Mouse (Mus musculus) CH12.LX (cell line): ENCODE measurements around the gene Ifna5. TPM values are rescaled to one million over a fixed set of nuclear protein-coding genes. Genes with fewer than 3 reads are reported as not detected.

Experiments
- DNase-seq: peaks from one replicate; pipeline ENCODE4 v3.0.0-alpha.2; 2013; ENCODE audit errors: extremely low read depth
- H3K27ac ChIP-seq: 2 replicates; pipeline ENCODE4 v1.5.1; 2012; ENCODE audit warnings: low read depth, mild to moderate bottlenecking, control low read depth, moderate library complexity; ENCODE audit not compliant: insufficient read depth
- H3K27me3 ChIP-seq: replicated peaks from 2 replicates; pipeline ENCODE3; 2012; ENCODE audit warnings: inconsistent platforms
- H3K36me3 ChIP-seq, 2 experiments: replicated peaks in 1 of 2; 2 replicates each; pipeline versions ENCODE3 to v1.6.1; 2012; ENCODE audit warnings: inconsistent platforms in 1 of 2, low read length in 1 of 2, mild to moderate bottlenecking in 1 of 2, mixed read lengths in 1 of 2, moderate library complexity in 1 of 2; ENCODE audit not compliant: control insufficient read depth in 1 of 2, insufficient read depth in 1 of 2
- H3K4me1 ChIP-seq, 2 experiments: 2 replicates each; pipeline ENCODE4 v1.6.1; 2012; ENCODE audit warnings: inconsistent platforms in 1 of 2, moderate library complexity in 1 of 2; ENCODE audit not compliant: insufficient read depth in 2 of 2, control insufficient read depth in 1 of 2
- H3K4me2 ChIP-seq: 2 replicates; pipeline ENCODE4 v1.6.1; 2012; ENCODE audit warnings: low read depth, mild to moderate bottlenecking, control low read depth; ENCODE audit not compliant: poor library complexity, insufficient read depth, severe bottlenecking
- H3K4me3 ChIP-seq, 3 experiments: fragments of 150-350 bp in 1 of 3; sonication (generic) in 1 of 3; replicated peaks in 1 of 3; 2 replicates each; pipeline versions ENCODE3 to v1.5.1; 2011 to 2012; ENCODE audit warnings: low read depth in 2 of 3, low read length in 2 of 3, mild to moderate bottlenecking in 2 of 3, moderate library complexity in 2 of 3, control low read depth in 1 of 3, improper control_type of control experiment in 1 of 3, inconsistent platforms in 1 of 3, mixed read lengths in 1 of 3; ENCODE audit not compliant: poor library complexity in 1 of 3
- H3K79me2 ChIP-seq: replicated peaks from 2 replicates; pipeline ENCODE4 v1.6.1; 2012; ENCODE audit warnings: mild to moderate bottlenecking, moderate library complexity; ENCODE audit not compliant: control insufficient read depth, poor library complexity, insufficient read depth, severe bottlenecking; ENCODE audit errors: extremely low read depth
- H3K9ac ChIP-seq: 2 replicates; pipeline ENCODE4 v1.6.1; 2012; ENCODE audit warnings: low read depth, mild to moderate bottlenecking, control low read depth, moderate library complexity; ENCODE audit not compliant: insufficient read depth
- H3K9me3 ChIP-seq: replicated peaks from 2 replicates; pipeline ENCODE3; 2012; ENCODE audit warnings: low read length, inconsistent platforms, mixed read lengths
- BHLHE40 ChIP-seq: IDR thresholded peaks from 2 replicates; pipeline ENCODE4 v1.6.1; 2011; ENCODE audit warnings: mild to moderate bottlenecking, low read depth, low read length, improper control_type of control experiment
- CHD1 ChIP-seq: IDR thresholded peaks from 2 replicates; pipeline ENCODE4 v1.6.1; 2012; ENCODE audit warnings: low read depth, low read length, improper control_type of control experiment, inconsistent platforms
- CTCF ChIP-seq, 2 experiments: IDR thresholded peaks in 1 of 2; conservative IDR thresholded peaks in 1 of 2; 2 replicates each; pipeline ENCODE4 v1.5.1; 2011 to 2012; ENCODE audit warnings: low read depth in 2 of 2, low read length in 2 of 2, improper control_type of control experiment in 1 of 2, inconsistent platforms in 1 of 2, mild to moderate bottlenecking in 1 of 2, moderate library complexity in 1 of 2
- E2F4 ChIP-seq: IDR thresholded peaks from 2 replicates; pipeline ENCODE4 v1.6.1; 2011; ENCODE audit warnings: low read depth, low read length, improper control_type of control experiment; ENCODE audit not compliant: insufficient replicate concordance
- ELF1 ChIP-seq: IDR thresholded peaks from 2 replicates; pipeline ENCODE4 v1.6.1; 2014; ENCODE audit warnings: low read depth, mild to moderate bottlenecking, inconsistent platforms, low read length, improper control_type of control experiment
- EP300 ChIP-seq: IDR thresholded peaks from 2 replicates; pipeline ENCODE4 v1.6.1; 2011; ENCODE audit warnings: low read length, improper control_type of control experiment
- ETS1 ChIP-seq: conservative IDR thresholded peaks from 2 replicates; pipeline ENCODE4 v1.6.1; 2012; ENCODE audit warnings: low read depth, mild to moderate bottlenecking, inconsistent platforms, low read length, improper control_type of control experiment, moderate library complexity
- HCFC1 ChIP-seq: IDR thresholded peaks from 2 replicates; pipeline ENCODE4 v1.6.1; 2012; ENCODE audit warnings: low read depth, mild to moderate bottlenecking, inconsistent platforms, low read length, improper control_type of control experiment
- IRF4 ChIP-seq: IDR thresholded peaks from 2 replicates; pipeline ENCODE4 v1.6.1; 2014; ENCODE audit warnings: low read depth, mild to moderate bottlenecking, inconsistent platforms, low read length, improper control_type of control experiment
- JUN ChIP-seq: IDR thresholded peaks from 2 replicates; pipeline ENCODE4 v1.6.1; 2011; ENCODE audit warnings: low read depth, mild to moderate bottlenecking, low read length, improper control_type of control experiment, moderate library complexity; ENCODE audit not compliant: insufficient read depth
- JUND ChIP-seq: conservative IDR thresholded peaks from 2 replicates; pipeline ENCODE4 v1.6.1; 2011; ENCODE audit warnings: low read depth, low read length, improper control_type of control experiment
- MAX ChIP-seq: IDR thresholded peaks from 2 replicates; pipeline ENCODE4 v1.6.1; 2011; ENCODE audit warnings: low read length, improper control_type of control experiment
- MAZ ChIP-seq: IDR thresholded peaks from 2 replicates; pipeline ENCODE4 v1.6.1; 2012; ENCODE audit warnings: low read depth, mild to moderate bottlenecking, inconsistent platforms, low read length, improper control_type of control experiment, moderate library complexity
- MEF2A ChIP-seq: IDR thresholded peaks from 2 replicates; pipeline ENCODE4 v1.6.1; 2014; ENCODE audit warnings: low read depth, mild to moderate bottlenecking, inconsistent platforms, low read length, improper control_type of control experiment, borderline replicate concordance
- MXI1 ChIP-seq: IDR thresholded peaks from 2 replicates; pipeline ENCODE4 v1.6.1; 2011; ENCODE audit warnings: mild to moderate bottlenecking, low read depth, low read length, improper control_type of control experiment
- MYC ChIP-seq: IDR thresholded peaks from 2 replicates; pipeline ENCODE4 v1.6.1; 2011; ENCODE audit warnings: low read depth, mild to moderate bottlenecking, improper control_type of control experiment, low read length
- NRF1 ChIP-seq: IDR thresholded peaks from 2 replicates; pipeline ENCODE4 v1.6.1; 2014; ENCODE audit warnings: low read depth, mild to moderate bottlenecking, inconsistent platforms, low read length, improper control_type of control experiment, moderate library complexity
- PAX5 ChIP-seq: IDR thresholded peaks from 2 replicates; pipeline ENCODE4 v1.6.1; 2012; ENCODE audit warnings: low read length, inconsistent platforms, mixed read lengths
- POLR2A ChIP-seq: IDR thresholded peaks from 2 replicates; pipeline ENCODE4 v1.6.1; 2011; ENCODE audit warnings: low read depth, mild to moderate bottlenecking, improper control_type of control experiment, low read length
- POLR2AphosphoS2 ChIP-seq: IDR thresholded peaks from 2 replicates; pipeline ENCODE4 v1.6.1; 2011; ENCODE audit warnings: low read depth, low read length, improper control_type of control experiment
- RAD21 ChIP-seq: IDR thresholded peaks from 2 replicates; pipeline ENCODE4 v1.6.1; 2011; ENCODE audit warnings: low read depth, mild to moderate bottlenecking, low read length, improper control_type of control experiment, moderate library complexity
- SIN3A ChIP-seq: IDR thresholded peaks from 2 replicates; pipeline ENCODE4 v1.6.1; 2012; ENCODE audit warnings: low read length, improper control_type of control experiment, inconsistent platforms
- SMC3 ChIP-seq: IDR thresholded peaks from 2 replicates; pipeline ENCODE4 v1.6.1; 2011; ENCODE audit warnings: low read depth, low read length, improper control_type of control experiment
- TBP ChIP-seq: conservative IDR thresholded peaks from 2 replicates; pipeline ENCODE4 v1.6.1; 2011; ENCODE audit warnings: low read depth, low read length, improper control_type of control experiment
- TCF12 ChIP-seq: IDR thresholded peaks from 2 replicates; pipeline ENCODE4 v1.6.1; 2014; ENCODE audit warnings: low read depth, mild to moderate bottlenecking, inconsistent platforms, low read length, improper control_type of control experiment
- USF1 ChIP-seq: IDR thresholded peaks from 2 replicates; pipeline ENCODE4 v1.6.1; 2014; ENCODE audit warnings: low read depth, mild to moderate bottlenecking, inconsistent platforms, low read length, improper control_type of control experiment
- USF2 ChIP-seq: conservative IDR thresholded peaks from 2 replicates; pipeline ENCODE4 v1.6.1; 2011; ENCODE audit warnings: low read depth, low read length, improper control_type of control experiment
- ZKSCAN1 ChIP-seq: IDR thresholded peaks from 2 replicates; pipeline ENCODE4 v1.6.1; 2012; ENCODE audit warnings: low read depth, inconsistent platforms, low read length, improper control_type of control experiment, borderline replicate concordance
- ZMIZ1 ChIP-seq: IDR thresholded peaks from 2 replicates; pipeline ENCODE4 v1.6.1; 2012; ENCODE audit warnings: low read depth, mild to moderate bottlenecking, inconsistent platforms, low read length, improper control_type of control experiment
- ZNF384 ChIP-seq: IDR thresholded peaks from 2 replicates; pipeline ENCODE4 v1.6.1; 2012; ENCODE audit warnings: low read depth, low read length, improper control_type of control experiment, inconsistent platforms
- dilution Hi-C: fragments of 300-500 bp; cut with MboI; formaldehyde crosslinking; loops from 2 replicates; pipeline ENCODE4 v1.14.3; 2020; ENCODE audit warnings: low sequenced_read_pairs; ENCODE audit not compliant: extremely low pct_unique_long_range_greater_than_20kb, extremely low pct_ligation_motif_present
- in situ Hi-C: fragments of 300-500 bp; cut with MboI; formaldehyde crosslinking; loops from 3 replicates; pipeline ENCODE4 v1.14.3; 2019; ENCODE audit warnings: low sequenced_read_pairs, low pct_ligation_motif_present, low pct_unique_long_range_greater_than_20kb, mixed read lengths
- polyA plus RNA-seq: library from polyadenylated mRNA; unstranded; fragments of >175 nt; gene quantifications from 2 replicates; pipeline ENCODE4 v1.2.1, GENCODE M21; 2012; ENCODE audit warnings: low read depth; ENCODE audit not compliant: insufficient read length
- total RNA-seq, 2 experiments: library from RNA; depleted of rRNA; stranded (reverse); fragments of 300-350 nt in 1 of 2; fragments of >200 nt in 1 of 2; gene quantifications; 2 replicates each; pipeline ENCODE4 v1.2.3; 2012 to 2014

The Ifna5 gene
- total and polyA plus RNA-seq, 3 experiments = not detected

DNA sequence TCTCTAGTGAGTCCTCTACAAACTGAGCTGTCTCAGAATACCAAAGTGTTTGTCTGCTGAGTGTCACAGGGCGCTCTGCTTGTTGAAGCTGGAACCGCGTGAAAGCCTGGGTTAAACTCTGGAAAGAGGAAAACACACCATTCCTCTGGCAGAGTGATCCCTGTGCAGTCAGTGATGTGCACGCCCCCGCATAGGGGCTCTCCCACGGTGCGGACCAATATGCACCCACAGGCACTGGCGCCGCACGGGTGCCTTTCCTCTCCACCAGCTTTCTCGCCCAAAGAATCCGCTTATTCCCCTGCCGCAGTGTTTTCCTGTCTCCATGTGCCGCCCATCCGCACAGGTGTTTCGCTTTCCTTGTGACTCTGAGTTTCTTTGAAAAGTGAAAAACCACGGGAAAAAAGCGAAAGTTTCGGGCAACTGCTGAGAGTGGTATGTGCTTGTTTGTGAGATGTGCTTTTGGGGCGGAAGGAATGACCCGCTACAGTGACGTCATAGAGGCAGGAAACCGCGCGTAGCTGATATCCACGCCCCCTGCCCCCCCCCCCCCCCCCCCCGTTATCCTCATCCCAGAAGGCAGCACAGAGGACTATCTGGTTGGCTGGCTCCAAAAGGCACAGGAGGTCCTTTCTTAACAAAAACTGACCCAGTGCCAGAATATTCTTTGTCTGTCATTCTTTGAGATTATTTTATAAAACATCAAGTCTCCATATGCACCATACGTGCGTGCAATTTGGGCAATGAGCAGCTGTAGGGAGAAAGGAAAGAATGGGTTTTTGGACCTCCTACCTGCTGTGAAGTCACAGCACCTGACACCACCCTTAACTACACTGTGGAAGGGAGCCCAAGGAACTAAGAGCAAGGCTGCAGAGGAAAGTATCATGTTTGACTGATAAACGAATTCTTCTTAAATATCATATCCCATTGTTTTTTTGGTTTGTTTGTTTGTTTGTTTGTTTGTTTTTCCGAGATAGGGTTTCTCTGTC, 32.9 kb downstream of the Ifna5 start:
- DNase-seq = peak; percentile 57
- peaks cover 0 to 36% of the 10 kb centered on the region in 2 experiments; a peak in 2 of 4 replicates for H3K4me1 ChIP-seq
- H3K36me3 ChIP-seq = no peaks in the 10 kb centered on the region
- H3K9ac ChIP-seq = peak overlapping the region; percentile 41
- no peaks in the 10 kb centered on the region for H3K79me2 ChIP-seq
- dilution Hi-C loops = no loop called here
- peaks cover 2% of the 10 kb centered on the region for H3K9me3 ChIP-seq
- peak overlapping the region; percentile 86 for H3K4me2 ChIP-seq
- in situ Hi-C loops = no loop called here
- peak; percentile 40; the same call in 1 of the 2 replicates for TF ChIP-seq IRF4
- TF ChIP-seq ELF1 = 0 out of 2 replicates have a peak, but pooled peaks have one; percentile 10
- peak; percentile 20; the same call in 1 of the 2 replicates for TF ChIP-seq TCF12
- TF ChIP-seq USF2 = no peak
- peak; percentile 73 for TF ChIP-seq BHLHE40
- 0 out of 2 replicates have a peak, but pooled peaks have one; percentile 48 for TF ChIP-seq SIN3A
- TF ChIP-seq MAX = no peak
- H3K27me3 ChIP-seq = peaks cover 24% of the 10 kb centered on the region
- no peak overlapping the region for H3K27ac ChIP-seq
- peak overlapping the region; percentile 57 to 65 (median 64) for H3K4me3 ChIP-seq

GRCm38 (mm10) chr4:88872691-88873090, 37.4 kb downstream of the Ifna5 start:
- peaks cover 6% of the 10 kb centered on the region for H3K27me3 ChIP-seq
- H3K4me3 ChIP-seq = no peak overlapping the region
- 0 out of 2 replicates have a peak overlapping the region, but pooled peaks have one; percentile 39 for H3K9ac ChIP-seq
- H3K79me2 ChIP-seq = no peaks in the 10 kb centered on the region
- in situ Hi-C loops (loop anchor here (5.0 kb wide), 2 partner anchors 65 to 655 kb away; no protein-coding TSS in a partner anchor), dilution Hi-C loops (no loop called here)
- DNase-seq = peak; percentile 78
- H3K36me3 ChIP-seq = no peaks in the 10 kb centered on the region
- peaks cover 2% of the 10 kb centered on the region for H3K9me3 ChIP-seq
- peaks cover 25 to 59% of the 10 kb centered on the region in 2 experiments for H3K4me1 ChIP-seq
- H3K27ac ChIP-seq = no peak overlapping the region
- 0 out of 2 replicates have a peak overlapping the region, but pooled peaks have one; percentile 66 for H3K4me2 ChIP-seq
- TF ChIP-seq POLR2AphosphoS2 (no peak), MAX (no peak), ZNF384 (no peak), ZKSCAN1 (no peak), ETS1 (no peak), NRF1 (no peak), USF1 (no peak), CTCF (conservative IDR thresholded peaks at IDR 0.05 in 1 of 2, IDR thresholded peaks at IDR 0.05 in 1 of 2; ENCODE audit: low read depth in 2 of 2, low read length in 2 of 2) (peak; percentile 43 to 81), EP300 (no peak), RAD21 (peak; percentile 92), PAX5 (no peak), BHLHE40 (no peak), MAZ (no peak), MEF2A (no peak; the same call in 1 of the 2 replicates), JUN (no peak), TBP (no peak), MXI1 (no peak), POLR2A (no peak), CHD1 (no peak), HCFC1 (no peak), JUND (peak; percentile 35; the same call in 1 of the 2 replicates), SMC3 (peak; percentile 84), MYC (0 out of 2 replicates have a peak, but pooled peaks have one; percentile 32), E2F4 (no peak), ZMIZ1 (no peak), IRF4 (no peak)
